8 mouse cellular contexts compared by ENCODE assay signal in genomic region chr9:72672361-72672760, GRCm38 (mm10). TPM values are rescaled to one million over a fixed set of nuclear protein-coding genes. Genes with fewer than 3 reads are reported as not detected.
A peak's percentile ranks its signal among the peaks of the same experiment; 100 is the strongest.
DNase-seq lines count a peak whose midpoint lies in the region; ATAC-seq and TF ChIP-seq lines count a peak whose summit lies in the region.

No protein-coding gene starts in this region.

- H3K9me3 ChIP-seq in ES-E14 (ENCODE audit: control insufficient read depth, insufficient read depth, low read depth, low read length) = no peaks in the 10 kb centered on the region

- H3K9ac ChIP-seq in ES-E14 (ENCODE audit: insufficient read depth, low read depth, low read length, poor library complexity, severe bottlenecking) = no peak overlapping the region

- TF ChIP-seq CTCF in C2C12 (IDR thresholded peaks at IDR 0.05; ENCODE audit: control insufficient read depth, insufficient read depth, insufficient read length) = peak; percentile 63
- peak; percentile 98; the same call in 1 of the 2 replicates for TF ChIP-seq CTCF in small intestine, adult 2 months (IDR thresholded peaks at IDR 0.05; ENCODE audit: extremely low read depth, insufficient read length, insufficient replicate concordance, low read depth, low read length)

- no peak overlapping the region for H3ac ChIP-seq in C2C12 (ENCODE audit: control insufficient read depth, insufficient read length, low read depth)

- no peak overlapping the region for H3K27ac ChIP-seq in ES-E14 (ENCODE audit: insufficient read depth, low read depth, low read length, poor library complexity, severe bottlenecking)
- no peak overlapping the region for H3K27ac ChIP-seq in small intestine, adult 2 months (ENCODE audit: insufficient read depth, low read depth, low read length)

- H3K79me2 ChIP-seq in C2C12 (ENCODE audit: control insufficient read depth, insufficient read depth) = peaks cover 69% of the 10 kb centered on the region

- TF ChIP-seq POLR2A in small intestine, adult 2 months (IDR thresholded peaks at IDR 0.05; ENCODE audit: low read depth, low read length) = no peak

- in situ Hi-C loops in ES-E14 (cut with MboI; ENCODE audit: low sequenced_read_pairs in 2 of 2, unreplicated experiment in 2 of 2) = no loop called here

- WGBS in small intestine, adult 2 months = 11% methylated on average over 2 of the region's 2 CpGs

- H3K79me3 ChIP-seq in C2C12 (ENCODE audit: low read depth) = peaks cover 28% of the 10 kb centered on the region

- H3K4me3 ChIP-seq in C2C12 (ENCODE audit: insufficient read depth, poor library complexity, severe bottlenecking) (no peak overlapping the region), ES-E14 (ENCODE audit: insufficient read depth in 1 of 2, low read depth in 1 of 2, low read length in 2 of 2, poor library complexity in 1 of 2, severe bottlenecking in 1 of 2) (no peak overlapping the region)
- H3K4me3 ChIP-seq in small intestine, adult 2 months (ENCODE audit: low read depth, low read length) = no peak overlapping the region

- peak; percentile 72 for DNase-seq in ES-E14 (ENCODE audit: low read depth, low spot score)
- peak; percentile 81 to 88 for DNase-seq in cerebellum, adult 18-20 months
- DNase-seq in frontal cortex, postnatal 36 days (ENCODE audit: low spot score in 2 of 2) = peak; percentile 74 to 84
- peak; percentile 65 for DNase-seq in layer of hippocampus, adult 9-10 months (ENCODE audit: low spot score)
- DNase-seq in lung, postnatal 36 days = peak; percentile 94

- H3K36me3 ChIP-seq in C2C12 (ENCODE audit: control insufficient read depth, insufficient read depth) = peaks cover 93% of the 10 kb centered on the region
- peaks cover 45% of the 10 kb centered on the region for H3K36me3 ChIP-seq in ES-E14 (ENCODE audit: control insufficient read depth, insufficient read depth, low read length, poor library complexity, severe bottlenecking)
- H3K36me3 ChIP-seq in small intestine, adult 2 months (ENCODE audit: control insufficient read depth, insufficient read depth, low read length) = peaks cover 24% of the 10 kb centered on the region

- no peak for ATAC-seq in inflammation-experienced regulatory T-cells, adult 6 months

- H3K27me3 ChIP-seq in C2C12 (ENCODE audit: control insufficient read depth, insufficient read depth, insufficient read length) = no peaks in the 10 kb centered on the region
- no peaks in the 10 kb centered on the region for H3K27me3 ChIP-seq in small intestine, adult 2 months (ENCODE audit: control insufficient read depth, insufficient read depth, low read length)

- H3K4me1 ChIP-seq in ES-E14 (ENCODE audit: control insufficient read depth in 2 of 2, insufficient read depth in 2 of 2, low read length in 2 of 2, poor library complexity in 1 of 2) = no peaks in the 10 kb centered on the region
- H3K4me1 ChIP-seq in small intestine, adult 2 months (ENCODE audit: control insufficient read depth, insufficient read depth, insufficient read length, low read length) = no peaks in the 10 kb centered on the region

TF ChIP-seq in C2C12, 6 proteins besides CTCF, POLR2A, EP300 and RAD21:
- no peak for TF ChIP-seq CEBPB (IDR thresholded peaks at IDR 0.05; ENCODE audit: low read depth)
- TF ChIP-seq USF1 (IDR thresholded peaks at IDR 0.05; ENCODE audit: low read depth) = no peak
- no peak for TF ChIP-seq FOSL1 (IDR thresholded peaks at IDR 0.05; ENCODE audit: insufficient read depth, low read length, poor library complexity, severe bottlenecking)
- no peak for TF ChIP-seq MYOG (IDR thresholded peaks at IDR 0.05; ENCODE audit: control insufficient read depth, extremely low read depth, insufficient read length)
- TF ChIP-seq MAX (IDR thresholded peaks at IDR 0.05) = no peak
- TF ChIP-seq MYOD1 (IDR thresholded peaks at IDR 0.05; ENCODE audit: control insufficient read depth, insufficient read length, low read depth) = no peak
TF ChIP-seq in C2C12: peak in this region for 0.

TF ChIP-seq in ES-E14, 5 proteins besides CTCF, POLR2A, EP300 and RAD21:
- TF ChIP-seq ZNF384 (IDR thresholded peaks at IDR 0.05; ENCODE audit: low read depth, low read length) (no peak), MAFK (IDR thresholded peaks at IDR 0.05; ENCODE audit: insufficient read depth, low read depth, low read length) (no peak), ZC3H11A (IDR thresholded peaks at IDR 0.05; ENCODE audit: borderline replicate concordance, low read depth, low read length) (peak; percentile 54; the same call in 1 of the 2 replicates), HCFC1 (IDR thresholded peaks at IDR 0.05; ENCODE audit: borderline replicate concordance, insufficient read depth, low read length) (no peak), CHD2 (IDR thresholded peaks at IDR 0.05; ENCODE audit: low read depth, low read length) (no peak)

RNA-seq across cellular contexts. Expression of gene Nedd4, which starts 10.2 kb away (rescaled TPM):
- 215 TPM for polyA plus RNA-seq in C2C12 (2012; fragmentation: generic; extraction: Trizol)
- 302 and 324 TPM in 2 replicates for total RNA-seq in ES-E14 (2012; rRNA removed)
- 12.3 and 18.7 TPM in 2 replicates for polyA plus RNA-seq in small intestine, adult 2 months (2012; rRNA removed)
- polyA plus RNA-seq in inflammation-experienced regulatory T-cells, adult 6 months (2017; shearing (Covaris generic)) = 1 to 10 TPM; 2.2 to 8.3 (median 2.5) TPM

Comparison
In these comparisons a context has a peak if more than half of its experiments do, and no peak if none do; other contexts are left out.
1. RNA of gene Nedd4, which starts 10.2 kb away (polyA plus RNA-seq): 215 TPM in C2C12 (single experiment); 12.3 to 18.7 TPM in small intestine, adult 2 months and 2.2 to 8.3 TPM in inflammation-experienced regulatory T-cells, adult 6 months; every median in the first group is over 10 times any median in the second.
2. Peak in every context shown above with its lines, with median percentiles within 50 percentile points of each other: DNase-seq.